Mouse (Mus musculus) spleen, adult 2 months (tissue): ENCODE data around the gene Pcdh7. TPM values are rescaled to one million over a fixed set of nuclear protein-coding genes. Genes with fewer than 3 reads are reported as not detected.

Experiments used
- DNase-seq, 2 experiments: peaks; one replicate each; pipeline versions ENCODE4 v3.0.0 to v3.0.0-alpha.2; 2012 to 2021; ENCODE audit warnings: low spot score in 2 of 2, low read depth in 1 of 2
- H3K27ac ChIP-seq: fragments of 200-500 bp; 2 replicates; pipeline ENCODE4 v1.5.1; 2012; ENCODE audit warnings: low read length, inconsistent platforms; ENCODE audit not compliant: insufficient read depth
- H3K27me3 ChIP-seq: fragments of 200-500 bp; 2 replicates; pipeline ENCODE4 v1.6.1; 2012; ENCODE audit warnings: mild to moderate bottlenecking, moderate library complexity, low read length, inconsistent platforms; ENCODE audit not compliant: control insufficient read depth, insufficient read depth
- H3K36me3 ChIP-seq: fragments of 200-500 bp; 2 replicates; pipeline ENCODE4 v1.6.1; 2012; ENCODE audit warnings: mild to moderate bottlenecking, low read length, inconsistent platforms; ENCODE audit not compliant: control insufficient read depth, insufficient read depth
- H3K4me1 ChIP-seq: fragments of 200-500 bp; 2 replicates; pipeline ENCODE4 v1.6.1; 2011; ENCODE audit warnings: inconsistent platforms; ENCODE audit not compliant: control insufficient read depth, insufficient read depth, insufficient read length
- H3K4me3 ChIP-seq: fragments of 200-500 bp; 2 replicates; pipeline ENCODE4 v1.5.1; 2011; ENCODE audit warnings: mild to moderate bottlenecking, inconsistent platforms; ENCODE audit not compliant: insufficient read depth, insufficient read length; ENCODE audit errors: extremely low read depth
- CTCF ChIP-seq: fragments of 200-500 bp; IDR thresholded peaks from 2 replicates; pipeline ENCODE4 v1.5.1; 2011; ENCODE audit warnings: mild to moderate bottlenecking, inconsistent platforms; ENCODE audit not compliant: insufficient read depth, insufficient read length, insufficient replicate concordance; ENCODE audit errors: extremely low read depth
- POLR2A ChIP-seq: fragments of 200-500 bp; IDR thresholded peaks from 2 replicates; pipeline ENCODE4 v1.6.1; 2011; ENCODE audit warnings: low read depth, low read length, inconsistent platforms
- whole genome bisulfite sequencing: fragments of 180-500 bp; shearing (Covaris S2); methylation state at CpG from one replicate; pipeline ENCODE4 v1.1.7; 2018; 5-methylcytosine and 5-hydroxymethylcytosine counted together
- polyA plus RNA-seq: library from polyadenylated mRNA; depleted of rRNA; stranded (reverse); fragments of >200 nt; gene quantifications from 2 replicates; pipeline ENCODE4 v1.2.3, GENCODE M21; 2012

The Pcdh7 gene
- polyA plus RNA-seq, 1 experiment = 2.8 TPM

DNA sequence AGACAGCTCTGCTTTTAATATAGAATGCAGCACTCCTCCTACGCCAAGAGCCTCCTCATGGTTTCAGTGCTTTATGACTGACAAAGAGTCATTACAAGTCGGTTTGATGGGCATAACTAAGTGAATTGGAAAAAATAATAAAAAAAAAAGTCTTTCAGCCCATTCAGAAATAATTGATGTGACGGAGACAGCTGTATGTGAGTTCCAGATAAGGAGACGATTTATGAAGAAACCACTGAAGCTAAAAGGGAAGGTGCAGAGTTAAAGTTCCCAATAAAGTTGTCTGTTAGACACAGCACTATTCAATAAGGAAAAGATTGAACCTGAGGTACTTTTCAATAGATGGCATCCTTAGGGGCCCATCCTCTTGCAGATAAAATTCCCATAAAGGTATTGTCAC, 189.5 kb downstream of the Pcdh7 start:
- Histone ChIP-seq H3K36me3 (no peaks in the 10 kb centered on the region), H3K27me3 (no peaks in the 10 kb centered on the region), H3K4me1 (no peaks in the 10 kb centered on the region), H3K4me3 (no peak overlapping the region), H3K27ac (no peak overlapping the region)
- no peak for DNase-seq
- 67% methylated on average over 4 of the region's 4 CpGs for WGBS
- TF ChIP-seq POLR2A (no peak), CTCF (no peak)

DNA sequence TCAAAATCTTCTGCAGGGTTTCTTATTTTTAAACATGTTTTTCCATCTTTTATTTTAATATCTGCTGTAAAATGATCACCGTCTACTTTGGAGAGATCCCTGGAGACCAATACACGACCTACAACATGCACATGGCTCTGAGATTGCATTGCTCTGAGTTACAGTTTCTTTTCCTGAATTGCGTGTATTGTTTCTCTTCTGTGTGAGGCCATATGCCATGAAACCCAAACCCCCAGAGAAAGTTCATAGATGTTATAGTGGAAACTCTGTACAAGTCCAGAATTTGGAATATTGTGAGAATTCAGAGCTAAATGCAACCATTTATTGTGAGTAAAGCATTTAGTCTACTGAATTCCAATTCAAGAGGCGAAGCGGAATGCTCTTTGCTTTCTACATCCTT, 203.4 kb downstream of the Pcdh7 start:
- Histone ChIP-seq H3K4me1 (no peaks in the 10 kb centered on the region), H3K27me3 (no peaks in the 10 kb centered on the region), H3K27ac (no peak overlapping the region), H3K4me3 (no peak overlapping the region), H3K36me3 (no peaks in the 10 kb centered on the region)
- DNase-seq = no peak
- TF ChIP-seq POLR2A = no peak
- no peak for TF ChIP-seq CTCF
- 89% methylated on average over 5 of the region's 5 CpGs for WGBS

DNA sequence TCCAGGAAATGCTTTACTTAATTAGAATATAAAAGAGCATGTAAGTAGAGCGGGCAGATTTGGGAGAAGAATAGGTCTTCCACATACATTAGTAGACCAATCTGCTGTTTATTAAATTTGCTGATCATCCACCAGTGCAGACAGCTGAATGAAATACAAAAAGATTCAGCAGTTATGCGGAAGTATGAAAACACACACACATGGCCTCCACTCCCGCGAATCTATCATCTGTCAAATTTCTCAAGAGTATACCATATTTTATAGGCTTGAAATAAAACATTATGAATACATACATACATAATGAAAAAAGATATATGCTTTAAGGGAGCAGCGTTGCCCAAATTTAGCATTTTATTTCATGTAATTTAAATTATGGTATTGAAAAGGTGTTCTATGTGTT, 213.6 kb downstream of the Pcdh7 start:
- no peak for DNase-seq
- 95% methylated on average over 5 of the region's 5 CpGs for WGBS
- Histone ChIP-seq H3K27ac (no peak overlapping the region), H3K4me3 (no peak overlapping the region), H3K27me3 (no peaks in the 10 kb centered on the region), H3K36me3 (no peaks in the 10 kb centered on the region), H3K4me1 (no peaks in the 10 kb centered on the region)
- TF ChIP-seq CTCF (no peak), POLR2A (no peak)

DNA sequence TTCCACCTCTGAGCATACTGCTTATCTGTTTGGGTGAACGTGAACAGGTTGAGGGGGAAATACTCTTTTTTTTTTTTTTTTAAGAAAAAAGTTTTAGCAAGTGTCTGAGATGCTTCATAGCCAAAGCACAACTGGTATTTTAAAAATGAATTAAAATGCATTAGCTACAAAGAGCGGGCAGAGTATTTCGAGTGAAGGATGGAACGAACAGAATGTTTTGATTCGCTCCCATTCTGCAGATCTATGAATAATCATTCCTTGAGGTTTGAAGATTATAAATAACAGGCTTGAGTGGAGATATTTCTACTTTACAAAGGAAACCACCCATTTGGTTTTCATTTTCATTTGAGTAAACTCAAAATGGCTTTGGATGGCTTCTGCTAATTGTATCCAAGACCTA, 214.0 kb downstream of the Pcdh7 start:
- Histone ChIP-seq H3K4me1 (no peaks in the 10 kb centered on the region), H3K27me3 (no peaks in the 10 kb centered on the region), H3K27ac (no peak overlapping the region), H3K4me3 (no peak overlapping the region), H3K36me3 (no peaks in the 10 kb centered on the region)
- 90% methylated on average over 5 of the region's 5 CpGs for WGBS
- DNase-seq = no peak
- TF ChIP-seq POLR2A (no peak), CTCF (no peak)

GRCm38 (mm10) chr5:57934666-57935065, 216.9 kb downstream of the Pcdh7 start:
- Histone ChIP-seq H3K27me3 (no peaks in the 10 kb centered on the region), H3K27ac (no peak overlapping the region), H3K36me3 (no peaks in the 10 kb centered on the region), H3K4me1 (no peaks in the 10 kb centered on the region), H3K4me3 (no peak overlapping the region)
- no peak for DNase-seq
- TF ChIP-seq CTCF (no peak), POLR2A (no peak)
- WGBS = 94% methylated on average over 2 of the region's 2 CpGs

DNA sequence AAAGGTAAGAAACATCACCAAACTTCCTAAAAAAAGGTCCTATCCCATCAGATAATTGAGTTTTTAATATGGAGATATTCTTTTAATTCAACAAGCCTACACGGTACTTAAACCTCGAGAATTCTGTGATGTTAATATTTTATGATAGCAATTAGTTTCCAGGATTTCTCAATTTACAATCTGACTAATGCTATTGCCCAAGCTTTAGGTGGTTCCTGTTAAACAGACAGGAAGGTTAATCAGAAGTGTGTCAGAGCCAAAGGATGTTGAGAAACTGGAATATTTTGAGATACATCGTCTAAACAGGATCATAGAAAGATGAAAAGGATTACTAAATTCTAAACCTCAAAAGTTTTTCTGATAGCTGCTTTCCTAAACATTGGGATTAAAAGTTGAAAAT, 222.7 kb downstream of the Pcdh7 start:
- WGBS = 79% methylated on average over 3 of the region's 3 CpGs
- Histone ChIP-seq H3K36me3 (no peaks in the 10 kb centered on the region), H3K27me3 (no peaks in the 10 kb centered on the region), H3K27ac (no peak overlapping the region), H3K4me1 (no peaks in the 10 kb centered on the region), H3K4me3 (no peak overlapping the region)
- DNase-seq = no peak
- TF ChIP-seq POLR2A (no peak), CTCF (no peak)

- no peak overlapping the region for H3K4me3 ChIP-seq
- no peak for TF ChIP-seq CTCF
- no peak for TF ChIP-seq POLR2A
- H3K27me3 ChIP-seq = no peaks in the 10 kb centered on the region
- DNase-seq = no peak
- 78% methylated on average over 2 of the region's 2 CpGs for WGBS
- H3K36me3 ChIP-seq = no peaks in the 10 kb centered on the region
- H3K4me1 ChIP-seq = no peaks in the 10 kb centered on the region
- H3K27ac ChIP-seq = no peak overlapping the region
Measured at GRCm38 (mm10) chr5:57943176-57943575, 225.4 kb downstream of the Pcdh7 start.

GRCm38 (mm10) chr5:57943611-57944010, 225.8 kb downstream of the Pcdh7 start:
- H3K4me1 ChIP-seq = no peaks in the 10 kb centered on the region
- DNase-seq = no peak
- WGBS = 91% methylated on average over 2 of the region's 2 CpGs
- H3K4me3 ChIP-seq = no peak overlapping the region
- no peak overlapping the region for H3K27ac ChIP-seq
- TF ChIP-seq POLR2A = no peak
- TF ChIP-seq CTCF = no peak
- no peaks in the 10 kb centered on the region for H3K36me3 ChIP-seq
- H3K27me3 ChIP-seq = no peaks in the 10 kb centered on the region
